Mouse (Mus musculus): Measurements from ENCODE around the gene Camkv. TPM values are rescaled to one million over a fixed set of nuclear protein-coding genes. Genes with fewer than 3 reads are reported as not detected.
A peak's percentile ranks its signal among the peaks of the same experiment; 100 is the strongest.

Gene Camkv
- polyA plus RNA-seq, 1 experiment from 2014 or later: 9.9 TPM

- DNase-seq (ENCODE audit: low spot score): no peak
- H3K27ac ChIP-seq: no peak within 1 kb of the TSS
Observed at GRCm38 (mm10) chr9:107928169-107928568, 7.3 kb upstream of the Camkv start, which contains the start of gene Actl11. Actl11 (plus strand) TSS chr9:107928469.

GRCm38 (mm10) chr9:107932221-107932620 is 3.3 kb upstream of the Camkv start:
- H3K9me3 ChIP-seq (replicated peaks): no peaks in the 10 kb centered on the region
- H3K4me1 ChIP-seq: peaks cover 37% of the 10 kb centered on the region
- no peak overlapping the region for H3K27ac ChIP-seq
- WGBS: 75% methylated on average over 4 of the region's 4 CpGs
- H3K27me3 ChIP-seq (ENCODE audit: low read depth, poor library complexity, severe bottlenecking): peaks cover 32% of the 10 kb centered on the region
- no peaks in the 10 kb centered on the region for H3K36me3 ChIP-seq
- DNase-seq (ENCODE audit: low spot score): no peak
- no peak overlapping the region for H3K4me3 ChIP-seq

More at GRCm38 (mm10) chr9:107928169-107928568, 7.3 kb upstream of the Camkv start, which contains the start of gene Actl11:
- Histone ChIP-seq H3K9me3 (replicated peaks) (no peaks in the 10 kb centered on the region), H3K36me3 (no peaks in the 10 kb centered on the region), H3K4me3 (no peak within 1 kb of the TSS), H3K27me3 (ENCODE audit: low read depth, poor library complexity, severe bottlenecking) (no peaks in the 10 kb centered on the region), H3K4me1 (peaks cover 28% of the 10 kb centered on the region)
- 89% methylated on average over 3 of the region's 3 CpGs for WGBS

DNA sequence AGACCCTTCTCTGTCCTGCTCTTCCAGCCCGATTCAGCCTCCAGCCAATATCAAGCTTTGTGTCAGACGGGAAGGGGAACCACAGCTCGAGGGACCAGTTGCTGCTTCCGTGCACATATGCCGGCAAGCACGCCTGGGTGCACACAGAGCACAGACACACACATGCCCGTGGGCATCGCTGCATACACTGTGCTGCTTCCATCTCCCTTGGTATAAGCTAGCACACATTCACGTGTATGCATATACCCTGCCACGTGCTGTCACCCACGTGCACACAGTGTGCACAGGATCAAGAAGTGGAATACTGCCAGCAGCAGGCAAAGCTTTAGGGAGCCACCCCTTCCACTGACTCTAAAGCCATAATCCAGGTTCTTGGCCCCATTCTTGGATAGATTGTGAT is 1.3 kb upstream of the Camkv start:
- 93% methylated on average over 11 of the region's 11 CpGs for WGBS
- Histone ChIP-seq H3K4me3 (no peak overlapping the region), H3K4me1 (peaks cover 40% of the 10 kb centered on the region), H3K27me3 (ENCODE audit: low read depth, poor library complexity, severe bottlenecking) (peaks cover 45% of the 10 kb centered on the region), H3K36me3 (no peaks in the 10 kb centered on the region), H3K9me3 (replicated peaks) (no peaks in the 10 kb centered on the region), H3K27ac (no peak overlapping the region)
- no peak for DNase-seq (ENCODE audit: low spot score)

DNA sequence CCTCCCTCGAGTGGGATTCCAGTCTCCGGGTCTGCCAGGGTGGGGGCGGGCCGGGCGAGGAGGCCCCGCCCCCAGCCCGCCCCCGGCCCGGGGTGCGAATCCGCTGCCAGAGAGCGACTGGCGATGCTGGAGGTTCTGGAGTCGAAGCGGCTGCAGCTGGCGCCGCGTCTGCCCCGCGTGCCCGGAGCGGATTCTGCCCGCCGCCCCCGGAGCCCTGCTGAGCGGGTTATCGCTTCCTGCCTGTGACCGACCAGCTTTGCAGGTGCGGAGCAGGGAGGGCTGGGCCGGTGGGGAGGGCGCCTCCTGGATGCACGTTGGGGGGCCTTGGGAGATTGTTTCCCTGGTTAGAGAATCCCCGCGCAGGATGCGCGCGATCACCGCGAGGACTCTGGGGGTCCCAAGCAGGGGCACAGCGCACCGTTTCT is 328 bp downstream of the Camkv start:
- peaks cover 45% of the 10 kb centered on the region for H3K27me3 ChIP-seq (ENCODE audit: low read depth, poor library complexity, severe bottlenecking)
- peak; percentile 81 for DNase-seq (ENCODE audit: low spot score)
- H3K9me3 ChIP-seq (replicated peaks): no peaks in the 10 kb centered on the region
- no peaks in the 10 kb centered on the region for H3K36me3 ChIP-seq
- H3K4me3 ChIP-seq: peak overlapping the region; percentile 68
- H3K27ac ChIP-seq: peak overlapping the region; percentile 83
- under 1% methylated on average over 41 of the region's 41 CpGs for WGBS
- peaks cover 45% of the 10 kb centered on the region for H3K4me1 ChIP-seq

DNA sequence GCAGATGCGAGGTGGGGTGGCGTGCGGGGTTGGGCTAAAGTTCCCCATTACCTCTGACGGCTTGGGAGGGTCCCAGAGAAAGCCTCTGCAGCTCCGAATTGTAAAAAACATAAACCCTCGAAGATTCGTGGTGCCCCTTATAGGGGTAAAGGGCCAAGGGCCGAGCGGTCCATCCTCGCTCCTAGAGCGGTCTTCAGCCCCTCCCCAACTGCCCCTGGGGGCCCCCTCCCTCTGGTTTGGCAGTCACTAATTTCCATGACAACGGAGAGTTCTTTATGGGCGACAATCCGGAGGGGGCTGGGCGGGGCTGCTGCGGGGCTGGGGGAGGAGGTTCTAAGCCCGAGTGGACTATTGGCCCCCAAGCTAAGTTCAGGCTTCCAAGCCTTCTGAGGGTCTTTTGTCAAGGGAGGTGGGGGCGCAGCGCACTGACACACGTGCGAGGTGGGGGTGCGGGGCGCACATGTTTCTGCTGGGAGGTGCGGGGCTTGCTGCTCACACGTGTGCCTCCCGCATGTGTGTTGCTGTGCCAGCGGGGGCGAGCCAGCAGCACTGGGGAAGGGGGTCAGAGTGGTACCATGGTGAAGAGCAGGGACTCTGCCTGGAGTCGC is 845 bp downstream of the Camkv start:
- peak; percentile 59 for DNase-seq (ENCODE audit: low spot score)
- peaks cover 45% of the 10 kb centered on the region for H3K4me1 ChIP-seq
- no peaks in the 10 kb centered on the region for H3K36me3 ChIP-seq
- H3K9me3 ChIP-seq (replicated peaks): no peaks in the 10 kb centered on the region
- H3K27me3 ChIP-seq (ENCODE audit: low read depth, poor library complexity, severe bottlenecking): peaks cover 45% of the 10 kb centered on the region
- peak overlapping the region; percentile 83 for H3K27ac ChIP-seq
- WGBS: under 1% methylated on average over 29 of the region's 29 CpGs
- peak overlapping the region; percentile 68 for H3K4me3 ChIP-seq

DNA sequence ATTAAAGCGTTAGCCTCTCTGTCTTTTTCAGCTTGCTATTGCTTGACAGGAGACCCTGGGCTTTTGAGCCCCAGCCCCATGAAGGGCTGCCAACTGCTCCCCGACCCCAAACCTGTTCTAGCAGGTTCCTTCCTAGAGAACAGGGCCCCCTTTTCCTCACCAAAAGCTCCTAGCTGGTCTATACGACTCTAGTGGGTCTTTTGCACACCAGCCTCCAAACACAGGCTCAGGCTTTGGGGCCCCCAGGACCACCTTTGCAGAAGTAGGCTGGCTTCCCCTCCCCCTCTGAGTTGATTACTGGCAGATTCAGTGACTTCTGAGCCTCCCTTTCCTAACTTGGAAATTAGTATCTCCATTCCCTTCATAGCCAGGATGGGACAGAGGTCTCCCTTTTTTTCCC is 1.4 kb downstream of the Camkv start:
- DNase-seq (ENCODE audit: low spot score): peak; percentile 40
- Histone ChIP-seq H3K27ac (peak overlapping the region; percentile 83), H3K4me3 (peak overlapping the region; percentile 68), H3K4me1 (peaks cover 44% of the 10 kb centered on the region), H3K36me3 (no peaks in the 10 kb centered on the region), H3K9me3 (replicated peaks) (no peaks in the 10 kb centered on the region), H3K27me3 (ENCODE audit: low read depth, poor library complexity, severe bottlenecking) (peaks cover 45% of the 10 kb centered on the region)
- 11% methylated on average over 3 of the region's 3 CpGs for WGBS

- whole genome bisulfite sequencing: 92% methylated on average over 31 of the region's 31 CpGs
- H3K9me3 ChIP-seq (replicated peaks): no peaks in the 10 kb centered on the region
- H3K27ac ChIP-seq: no peak overlapping the region
- no peak overlapping the region for H3K4me3 ChIP-seq
- H3K4me1 ChIP-seq: peaks cover 21% of the 10 kb centered on the region
- H3K27me3 ChIP-seq (ENCODE audit: low read depth, poor library complexity, severe bottlenecking): no peaks in the 10 kb centered on the region
- H3K36me3 ChIP-seq: peaks cover 18% of the 10 kb centered on the region
- DNase-seq (ENCODE audit: low spot score): no peak
Observed at GRCm38 (mm10) chr9:107947241-107948194, 12.0 kb downstream of the Camkv start.

- WGBS: 83% methylated on average over 13 of the region's 13 CpGs
- Histone ChIP-seq H3K27ac (peak overlapping the region; percentile 42; the same call in 1 of the 2 replicates), H3K27me3 (ENCODE audit: low read depth, poor library complexity, severe bottlenecking) (no peaks in the 10 kb centered on the region), H3K4me3 (no peak overlapping the region), H3K4me1 (peaks cover 21% of the 10 kb centered on the region), H3K36me3 (peaks cover 18% of the 10 kb centered on the region), H3K9me3 (replicated peaks) (no peaks in the 10 kb centered on the region)
- DNase-seq (ENCODE audit: low spot score): no peak
Observed at GRCm38 (mm10) chr9:107949184-107949921, 13.9 kb downstream of the Camkv start.

GRCm38 (mm10) chr9:107949922-107950235 is 14.4 kb downstream of the Camkv start, which contains the start of gene Traip:
Traip (plus strand) TSS chr9:107950136.
- Histone ChIP-seq H3K9me3 (replicated peaks) (no peaks in the 10 kb centered on the region), H3K36me3 (peaks cover 18% of the 10 kb centered on the region), H3K27ac (peak within 1 kb of the TSS; percentile 85), H3K27me3 (ENCODE audit: low read depth, poor library complexity, severe bottlenecking) (no peaks in the 10 kb centered on the region), H3K4me1 (peaks cover 21% of the 10 kb centered on the region), H3K4me3 (peak within 1 kb of the TSS; percentile 70)
- WGBS: 93% methylated on average over 10 of the region's 10 CpGs
- no peak for DNase-seq (ENCODE audit: low spot score)

- Histone ChIP-seq H3K27me3 (ENCODE audit: low read depth, poor library complexity, severe bottlenecking) (no peaks in the 10 kb centered on the region), H3K4me3 (peak overlapping the region; percentile 70), H3K27ac (peak overlapping the region; percentile 85), H3K9me3 (replicated peaks) (no peaks in the 10 kb centered on the region), H3K36me3 (peaks cover 23% of the 10 kb centered on the region), H3K4me1 (peaks cover 21% of the 10 kb centered on the region)
- DNase-seq (ENCODE audit: low spot score): peak; percentile 94
- WGBS: 13% methylated on average over 45 of the region's 45 CpGs
Observed at GRCm38 (mm10) chr9:107950460-107951355, 15.2 kb downstream of the Camkv start.

DNA sequence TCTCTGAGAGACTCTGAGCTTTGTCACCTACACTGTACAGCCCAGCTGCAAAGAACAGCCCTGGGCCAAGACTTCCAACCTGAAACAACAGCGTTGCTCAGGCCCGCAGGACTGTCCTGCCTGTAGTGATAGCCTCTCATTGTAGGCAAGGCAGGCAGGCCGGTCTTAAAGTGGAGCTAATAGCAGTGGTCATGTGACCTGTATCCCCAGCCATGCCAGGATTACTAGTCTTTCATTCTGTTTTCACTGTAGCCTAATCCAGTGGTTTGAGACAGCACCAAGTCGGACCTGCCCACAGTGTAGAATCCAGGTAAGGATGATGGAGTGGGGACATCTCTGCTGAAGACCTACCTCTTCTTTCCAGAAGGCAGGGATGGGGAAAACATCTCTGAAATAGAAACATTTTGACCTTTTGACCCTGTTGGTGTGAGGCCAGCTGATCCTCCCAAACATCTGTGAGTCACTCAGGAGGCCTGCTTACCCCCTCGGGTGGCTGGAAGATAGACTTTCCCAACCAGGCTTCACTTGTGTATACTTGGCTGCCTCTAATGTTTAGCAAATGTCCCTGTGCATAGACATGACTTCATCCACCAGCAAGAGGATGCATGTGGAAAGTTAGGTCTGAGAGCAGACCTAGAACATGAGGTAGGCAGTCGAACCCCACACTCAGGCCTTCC is 20.3 kb downstream of the Camkv start:
- Histone ChIP-seq H3K27me3 (ENCODE audit: low read depth, poor library complexity, severe bottlenecking) (no peaks in the 10 kb centered on the region), H3K27ac (no peak overlapping the region), H3K36me3 (peaks cover 56% of the 10 kb centered on the region), H3K9me3 (replicated peaks) (no peaks in the 10 kb centered on the region), H3K4me3 (no peak overlapping the region), H3K4me1 (peaks cover 20% of the 10 kb centered on the region)
- WGBS: 80% methylated on average over 6 of the region's 6 CpGs
- DNase-seq (ENCODE audit: low spot score): no peak

All from limb, embryonic 10.5 days (tissue).